Mouse (Mus musculus): ENCODE results near the gene Agpat2. TPM values are rescaled to one million over a fixed set of nuclear protein-coding genes. Genes with fewer than 3 reads are reported as not detected.
A peak's percentile ranks its signal among the peaks of the same experiment; 100 is the strongest.

The Agpat2 gene
- polyA plus RNA-seq, 1 experiment: 515 TPM

DNA sequence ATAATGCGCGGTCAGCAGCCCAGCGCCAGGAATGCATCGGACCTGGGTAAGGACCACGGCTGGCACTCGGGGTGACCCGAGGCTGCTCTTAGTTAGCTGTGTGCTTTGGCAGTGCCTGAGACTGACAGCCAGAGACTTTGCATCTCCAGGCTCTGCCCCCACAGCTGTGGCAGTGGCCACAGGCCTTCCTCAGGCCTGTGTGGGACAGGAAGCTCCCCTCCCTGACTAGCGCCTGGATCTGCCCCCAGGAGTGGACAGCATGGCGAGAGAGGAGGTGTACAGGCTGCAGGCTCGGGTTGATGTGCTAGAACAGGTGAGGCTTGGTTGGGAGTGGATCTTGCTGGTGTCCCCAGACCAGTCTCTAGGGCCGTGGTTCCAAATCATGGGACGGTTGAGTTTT, 12.8 kb downstream of the Agpat2 start:
- H3K4me1 ChIP-seq (ENCODE audit: control insufficient read depth, insufficient read depth, insufficient read length, low read length): peaks cover 21% of the 10 kb centered on the region
- H3K4me3 ChIP-seq (ENCODE audit: low read depth, low read length): peak overlapping the region; percentile 17; the same call in 1 of the 2 replicates
- WGBS: 84% methylated on average over 12 of the region's 12 CpGs
- no peaks in the 10 kb centered on the region for H3K27me3 ChIP-seq (ENCODE audit: control insufficient read depth, insufficient read depth, low read length)
- no peak overlapping the region for H3K27ac ChIP-seq (ENCODE audit: insufficient read depth, low read depth, low read length)
- TF ChIP-seq CTCF (IDR thresholded peaks at IDR 0.05; ENCODE audit: extremely low read depth, insufficient read length, insufficient replicate concordance, low read depth, low read length) (no peak), POLR2A (IDR thresholded peaks at IDR 0.05; ENCODE audit: low read depth, low read length) (no peak)
- peaks cover 44% of the 10 kb centered on the region for H3K36me3 ChIP-seq (ENCODE audit: control insufficient read depth, insufficient read depth, low read length)

- WGBS: 70% methylated on average over 7 of the region's 7 CpGs
- H3K27ac ChIP-seq (ENCODE audit: insufficient read depth, low read depth, low read length): no peak overlapping the region
- no peaks in the 10 kb centered on the region; the same call in 1 of the 2 replicates for H3K27me3 ChIP-seq (ENCODE audit: control insufficient read depth, insufficient read depth, low read length)
- no peak for TF ChIP-seq CTCF (IDR thresholded peaks at IDR 0.05; ENCODE audit: extremely low read depth, insufficient read length, insufficient replicate concordance, low read depth, low read length)
- no peak for TF ChIP-seq POLR2A (IDR thresholded peaks at IDR 0.05; ENCODE audit: low read depth, low read length)
- H3K36me3 ChIP-seq (ENCODE audit: control insufficient read depth, insufficient read depth, low read length): peaks cover 40% of the 10 kb centered on the region
- peak overlapping the region; percentile 17 for H3K4me3 ChIP-seq (ENCODE audit: low read depth, low read length)
- peaks cover 23% of the 10 kb centered on the region for H3K4me1 ChIP-seq (ENCODE audit: control insufficient read depth, insufficient read depth, insufficient read length, low read length)
Measured at GRCm38 (mm10) chr2:26590962-26591361, 13.3 kb downstream of the Agpat2 start.

DNA sequence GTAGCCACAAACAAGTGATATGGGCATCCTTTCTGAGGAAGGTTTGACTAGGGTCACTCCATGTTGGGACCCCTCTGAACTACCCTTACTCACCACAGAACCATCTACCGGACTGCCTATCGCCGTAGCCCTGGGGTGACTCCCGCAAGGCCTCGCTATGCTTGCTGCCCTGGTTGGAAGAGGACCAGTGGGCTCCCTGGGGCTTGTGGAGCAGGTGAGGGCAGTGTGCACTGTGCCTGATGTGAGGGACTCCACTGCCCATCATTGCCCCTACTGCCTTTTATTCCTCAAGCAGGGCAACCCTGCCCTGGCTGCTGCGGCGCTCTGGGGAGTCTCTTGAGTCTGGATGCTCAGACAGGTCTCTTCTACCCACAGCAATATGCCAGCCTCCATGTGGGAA, 13.9 kb downstream of the Agpat2 start:
- H3K27me3 ChIP-seq (ENCODE audit: control insufficient read depth, insufficient read depth, low read length): no peaks in the 10 kb centered on the region; the same call in 1 of the 2 replicates
- TF ChIP-seq CTCF (IDR thresholded peaks at IDR 0.05; ENCODE audit: extremely low read depth, insufficient read length, insufficient replicate concordance, low read depth, low read length): no peak
- peaks cover 33% of the 10 kb centered on the region for H3K36me3 ChIP-seq (ENCODE audit: control insufficient read depth, insufficient read depth, low read length)
- peaks cover 16% of the 10 kb centered on the region for H3K4me1 ChIP-seq (ENCODE audit: control insufficient read depth, insufficient read depth, insufficient read length, low read length)
- H3K4me3 ChIP-seq (ENCODE audit: low read depth, low read length): peak overlapping the region; percentile 30
- WGBS: 91% methylated on average over 7 of the region's 7 CpGs
- no peak overlapping the region for H3K27ac ChIP-seq (ENCODE audit: insufficient read depth, low read depth, low read length)

DNA sequence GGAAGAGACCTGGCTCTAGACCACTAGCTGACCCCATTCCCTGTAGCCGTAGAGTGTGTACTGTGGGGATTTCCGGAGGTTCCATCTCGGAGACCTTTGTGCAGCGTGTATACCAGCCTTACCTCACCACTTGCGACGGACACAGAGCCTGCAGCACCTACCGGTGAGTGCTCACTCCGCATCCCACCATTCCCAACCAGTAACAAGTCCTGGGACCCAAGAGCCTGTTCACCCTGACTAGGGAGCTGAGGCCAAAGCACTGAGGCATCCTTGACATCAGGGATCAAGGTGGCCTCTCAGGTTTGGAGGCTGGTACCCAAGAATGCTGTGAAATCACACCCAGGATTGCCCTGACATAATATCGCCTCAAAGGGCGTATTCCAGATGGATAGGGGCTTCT, 14.9 kb downstream of the Agpat2 start:
- Histone ChIP-seq H3K4me1 (ENCODE audit: control insufficient read depth, insufficient read depth, insufficient read length, low read length) (peaks cover 7% of the 10 kb centered on the region), H3K4me3 (ENCODE audit: low read depth, low read length) (peak overlapping the region; percentile 30), H3K27me3 (ENCODE audit: control insufficient read depth, insufficient read depth, low read length) (no peaks in the 10 kb centered on the region; the same call in 1 of the 2 replicates), H3K27ac (ENCODE audit: insufficient read depth, low read depth, low read length) (no peak overlapping the region), H3K36me3 (ENCODE audit: control insufficient read depth, insufficient read depth, low read length) (peaks cover 25% of the 10 kb centered on the region)
- WGBS: 85% methylated on average over 10 of the region's 10 CpGs
- no peak for TF ChIP-seq CTCF (IDR thresholded peaks at IDR 0.05; ENCODE audit: extremely low read depth, insufficient read length, insufficient replicate concordance, low read depth, low read length)
- no peak for TF ChIP-seq POLR2A (IDR thresholded peaks at IDR 0.05; ENCODE audit: low read depth, low read length)

- TF ChIP-seq CTCF (IDR thresholded peaks at IDR 0.05; ENCODE audit: extremely low read depth, insufficient read length, insufficient replicate concordance, low read depth, low read length) (no peak), POLR2A (IDR thresholded peaks at IDR 0.05; ENCODE audit: low read depth, low read length) (no peak)
- peaks cover 7% of the 10 kb centered on the region for H3K4me1 ChIP-seq (ENCODE audit: control insufficient read depth, insufficient read depth, insufficient read length, low read length)
- no peak overlapping the region for H3K27ac ChIP-seq (ENCODE audit: insufficient read depth, low read depth, low read length)
- peaks cover 22% of the 10 kb centered on the region for H3K36me3 ChIP-seq (ENCODE audit: control insufficient read depth, insufficient read depth, low read length)
- H3K27me3 ChIP-seq (ENCODE audit: control insufficient read depth, insufficient read depth, low read length): no peaks in the 10 kb centered on the region; the same call in 1 of the 2 replicates
- peak overlapping the region; percentile 30 for H3K4me3 ChIP-seq (ENCODE audit: low read depth, low read length)
- 65% methylated on average over 4 of the region's 4 CpGs for WGBS
Measured at GRCm38 (mm10) chr2:26588573-26588972, 15.6 kb downstream of the Agpat2 start.

DNA sequence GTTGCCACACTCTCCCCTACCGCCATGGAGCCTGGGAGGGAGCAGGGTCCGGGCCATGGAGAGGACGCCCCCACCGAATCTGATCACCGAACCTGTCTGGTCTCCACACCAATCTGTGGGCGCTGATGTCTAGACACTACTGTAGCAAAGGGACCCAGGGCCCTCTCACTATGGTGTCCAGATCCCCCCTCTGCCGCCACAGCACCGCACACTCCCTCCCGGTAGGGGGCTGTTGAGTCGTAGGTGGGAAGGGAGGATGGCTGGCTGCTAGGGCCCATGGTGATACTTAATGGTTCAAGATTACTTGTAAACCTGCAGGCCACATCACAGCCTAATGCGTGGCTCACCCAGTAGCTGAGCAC, 17.2 kb downstream of the Agpat2 start:
- Histone ChIP-seq H3K27ac (ENCODE audit: insufficient read depth, low read depth, low read length) (no peak overlapping the region), H3K4me3 (ENCODE audit: low read depth, low read length) (peak overlapping the region; percentile 69), H3K36me3 (ENCODE audit: control insufficient read depth, insufficient read depth, low read length) (peaks cover 6% of the 10 kb centered on the region; the same call in 1 of the 2 replicates), H3K4me1 (ENCODE audit: control insufficient read depth, insufficient read depth, insufficient read length, low read length) (peaks cover 7% of the 10 kb centered on the region), H3K27me3 (ENCODE audit: control insufficient read depth, insufficient read depth, low read length) (no peaks in the 10 kb centered on the region; the same call in 1 of the 2 replicates)
- TF ChIP-seq POLR2A (IDR thresholded peaks at IDR 0.05; ENCODE audit: low read depth, low read length) (no peak), CTCF (IDR thresholded peaks at IDR 0.05; ENCODE audit: extremely low read depth, insufficient read length, insufficient replicate concordance, low read depth, low read length) (peak; percentile 2; the same call in 1 of the 2 replicates)
- 13% methylated on average over 11 of the region's 11 CpGs for WGBS

GRCm38 (mm10) chr2:26586294-26587043, 17.7 kb downstream of the Agpat2 start, which contains the start of gene Gm20532:
Gene Gm20532 (plus strand): TSS chr2:26586639.
- H3K36me3 ChIP-seq (ENCODE audit: control insufficient read depth, insufficient read depth, low read length): peaks cover 4% of the 10 kb centered on the region; the same call in 1 of the 2 replicates
- no peak within 1 kb of the TSS for H3K27ac ChIP-seq (ENCODE audit: insufficient read depth, low read depth, low read length)
- TF ChIP-seq CTCF (IDR thresholded peaks at IDR 0.05; ENCODE audit: extremely low read depth, insufficient read length, insufficient replicate concordance, low read depth, low read length) (0 out of 2 replicates have a peak, but pooled peaks have one; percentile 44), POLR2A (IDR thresholded peaks at IDR 0.05; ENCODE audit: low read depth, low read length) (no peak)
- peak within 1 kb of the TSS; percentile 69 for H3K4me3 ChIP-seq (ENCODE audit: low read depth, low read length)
- H3K27me3 ChIP-seq (ENCODE audit: control insufficient read depth, insufficient read depth, low read length): no peaks in the 10 kb centered on the region; the same call in 1 of the 2 replicates
- peaks cover 7% of the 10 kb centered on the region for H3K4me1 ChIP-seq (ENCODE audit: control insufficient read depth, insufficient read depth, insufficient read length, low read length)
- under 1% methylated on average over 65 of the region's 65 CpGs for WGBS
